Mouse (Mus musculus): ENCODE data around the gene Elmo1.
A peak's percentile ranks its signal among the peaks of the same experiment; 100 is the strongest.
"Not testable (repeated sequence)": the region's sequence is repeated elsewhere in the genome, so short reads cannot be mapped to it uniquely, and the experiment has no call there.

The Elmo1 gene

GRCm38 (mm10) chr13:20555853-20556452 is 465.6 kb downstream of the Elmo1 start:
- no peak for DNase-seq

DNA sequence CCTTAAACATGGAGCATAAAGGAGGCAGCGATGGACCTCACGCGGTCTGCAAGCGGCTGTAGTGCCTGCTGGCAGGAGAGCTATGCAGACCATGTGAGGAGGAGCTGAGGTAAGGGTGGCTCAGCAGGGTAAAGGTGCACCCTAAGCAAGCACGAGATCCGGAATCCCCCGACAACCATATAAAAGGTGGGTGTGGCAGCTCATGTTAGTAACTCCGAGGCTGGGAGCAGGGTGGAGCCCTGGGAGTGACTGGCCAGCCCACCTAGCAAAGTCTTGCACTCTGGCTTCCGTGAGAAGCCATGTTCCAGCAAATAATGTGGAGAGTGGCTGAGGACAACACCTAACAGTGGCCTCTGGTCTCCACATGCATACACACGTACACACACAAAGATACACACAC is 466.3 kb downstream of the Elmo1 start:
- no peak for DNase-seq

- DNase-seq: no peak
These were observed 466.8 kb downstream of the Elmo1 start for GRCm38 (mm10) chr13:20557156-20557555.

- no peak for DNase-seq
These were observed 468.0 kb downstream of the Elmo1 start for GRCm38 (mm10) chr13:20558376-20558775.

DNA sequence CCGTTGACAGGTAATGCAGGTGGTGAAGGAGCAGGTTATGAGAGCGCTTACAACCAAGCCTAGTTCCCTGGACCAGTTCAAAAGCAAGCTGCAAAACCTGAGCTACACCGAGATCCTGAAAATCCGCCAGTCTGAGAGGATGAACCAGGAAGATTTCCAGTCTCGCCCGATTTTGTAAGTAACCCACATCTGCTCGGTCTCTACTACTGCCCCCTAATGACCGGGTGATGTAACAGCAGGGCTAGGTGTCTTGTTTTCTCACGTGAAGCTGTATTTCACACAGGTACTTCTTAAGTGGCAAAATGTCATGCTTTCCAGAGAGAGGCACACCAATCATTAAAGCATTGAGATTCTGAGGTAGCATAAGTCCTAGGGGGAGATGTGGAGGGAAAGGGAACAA is 474.0 kb downstream of the Elmo1 start:
- peak in 1 of 2 experiments; percentile 6 for DNase-seq

GRCm38 (mm10) chr13:20575186-20575585 is 484.8 kb downstream of the Elmo1 start:
- no peak for DNase-seq

DNA sequence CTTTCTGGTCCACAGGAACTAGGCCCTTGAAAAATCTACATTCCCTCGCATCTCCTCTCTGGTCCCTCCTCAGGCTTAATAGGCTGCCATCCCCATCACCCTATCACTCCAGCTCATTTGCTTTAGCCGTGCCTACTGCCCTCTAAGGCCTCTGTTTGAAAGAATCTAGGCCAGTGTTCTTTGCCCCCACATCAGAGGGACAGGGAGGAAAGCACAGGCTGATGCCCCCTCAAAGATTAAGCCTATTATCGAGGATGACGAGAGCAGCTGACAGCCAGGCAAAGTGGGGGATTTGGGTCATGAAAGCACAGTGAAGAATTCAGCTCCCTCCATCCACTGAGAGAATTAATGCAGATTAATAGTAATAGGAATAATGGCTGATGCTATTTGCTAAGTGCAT is 495.5 kb downstream of the Elmo1 start:
- DNase-seq: no peak

DNA sequence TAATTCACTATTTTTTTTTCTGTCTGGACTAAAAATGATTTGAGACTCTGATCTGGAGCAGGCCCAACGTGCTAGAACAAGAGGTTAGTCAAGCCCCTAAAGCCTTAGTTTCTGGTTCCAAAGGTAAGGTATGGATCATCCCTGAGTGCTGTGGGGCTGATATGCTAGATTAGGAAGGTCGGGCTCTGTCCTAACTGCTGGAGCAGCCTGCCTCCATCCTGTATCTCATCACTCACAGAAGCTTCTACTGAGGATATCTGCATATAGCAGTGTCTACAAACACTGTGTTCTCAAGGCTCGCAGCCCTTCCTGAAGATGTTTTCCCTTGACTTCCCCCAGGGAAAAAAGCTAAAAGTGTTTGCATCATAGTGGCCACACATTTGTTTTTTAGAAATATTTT is 496.1 kb downstream of the Elmo1 start:
- no peak for DNase-seq

DNA sequence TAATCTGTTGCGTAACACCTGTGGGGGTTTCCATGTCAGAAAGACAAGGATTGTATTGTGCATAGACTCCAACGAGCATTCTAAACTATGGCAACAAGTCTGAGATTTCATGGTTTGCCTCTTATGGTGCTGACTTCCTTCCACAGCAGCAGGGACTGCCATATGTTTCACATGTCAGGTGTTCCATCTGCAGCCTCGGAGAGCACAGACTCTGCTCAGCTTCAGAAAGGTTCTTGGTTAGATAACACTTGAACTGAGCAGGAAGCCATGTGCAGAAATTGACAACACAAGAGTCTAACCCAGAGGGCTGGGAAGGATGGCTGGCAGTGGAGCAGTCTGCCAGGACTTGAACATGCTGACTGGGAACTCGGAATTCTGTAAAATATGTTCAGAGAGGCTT is 500.6 kb downstream of the Elmo1 start:
- no peak for DNase-seq

DNA sequence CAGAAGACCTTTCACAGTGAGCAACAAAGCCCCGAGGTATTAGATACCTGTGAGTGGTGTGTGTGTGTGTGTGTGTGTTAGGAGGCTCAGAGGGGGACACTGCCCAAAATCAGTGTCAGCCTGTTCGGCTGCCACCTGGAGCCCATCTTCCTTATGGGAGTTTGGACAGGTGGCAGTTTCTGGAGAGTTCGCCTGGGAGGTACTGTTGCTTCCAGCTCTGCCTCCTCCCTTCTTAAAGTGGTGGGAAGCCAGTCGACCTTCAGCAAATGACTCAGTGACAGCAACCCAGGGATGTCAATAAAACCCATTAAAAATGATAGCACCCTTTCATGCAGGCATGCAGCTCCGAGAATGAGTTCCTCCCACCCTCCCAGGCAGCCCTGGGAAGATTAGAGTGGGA is 506.9 kb downstream of the Elmo1 start:
- DNase-seq: no peak

DNA sequence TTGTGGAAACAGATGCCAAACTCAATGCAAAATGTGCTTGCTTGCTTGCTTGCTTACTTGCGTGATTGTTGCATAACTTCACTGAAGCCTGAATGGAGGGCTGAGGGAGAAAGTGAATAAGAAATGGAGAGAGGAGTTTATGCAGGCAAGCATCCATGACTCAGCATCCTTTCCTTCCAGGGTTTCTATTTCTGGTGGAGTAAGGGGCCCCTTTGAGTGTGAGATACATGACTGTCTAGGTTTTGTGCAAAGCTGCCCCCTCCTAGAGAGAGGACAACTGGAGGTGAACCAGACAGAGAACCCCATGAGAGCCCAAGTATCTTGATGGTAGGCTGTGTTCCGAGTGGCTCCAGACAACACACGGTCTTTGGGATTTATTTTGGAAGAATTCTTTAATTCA is 508.2 kb downstream of the Elmo1 start:
- DNase-seq: no peak

- DNase-seq: no peak
These were observed 509.9 kb downstream of the Elmo1 start for GRCm38 (mm10) chr13:20600246-20600645.

- DNase-seq: no peak
These were observed 511.0 kb downstream of the Elmo1 start for GRCm38 (mm10) chr13:20601421-20601820.

- DNase-seq: no peak
These were observed 516.5 kb downstream of the Elmo1 start for GRCm38 (mm10) chr13:20606891-20607290.

DNA sequence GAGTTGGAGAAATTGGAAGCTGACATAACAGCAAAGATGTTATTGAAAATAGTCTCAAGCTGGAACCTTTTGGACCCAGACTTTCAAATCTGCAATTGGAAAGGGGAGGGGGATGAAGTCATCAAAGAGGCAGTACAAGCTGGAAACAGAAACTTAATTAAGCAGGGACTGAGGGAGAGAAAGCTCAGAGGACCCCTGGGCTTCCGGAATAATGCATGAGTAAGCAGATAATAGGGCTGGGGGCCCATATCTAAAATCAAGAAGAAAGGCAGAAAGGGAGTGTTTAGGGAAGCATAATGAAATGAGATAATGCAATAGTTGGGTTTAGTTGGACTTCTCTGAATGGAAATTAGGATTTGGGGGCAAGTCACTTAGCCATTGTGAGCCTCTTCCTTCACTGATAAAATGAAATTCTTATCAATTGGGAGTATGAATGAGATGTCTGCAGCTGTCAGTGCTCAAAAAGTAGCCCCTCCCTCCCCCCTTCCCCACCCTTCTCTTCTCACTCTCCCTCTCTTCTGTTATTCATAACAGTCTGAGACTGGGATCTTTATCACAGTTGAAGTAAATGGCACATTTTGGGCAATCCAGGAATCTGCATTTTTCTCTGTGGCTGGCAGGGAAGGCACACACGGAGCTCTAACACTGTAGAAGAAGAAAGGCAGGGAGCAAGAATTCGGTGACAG is 518.8 kb downstream of the Elmo1 start:
- DNase-seq: no peak

DNA sequence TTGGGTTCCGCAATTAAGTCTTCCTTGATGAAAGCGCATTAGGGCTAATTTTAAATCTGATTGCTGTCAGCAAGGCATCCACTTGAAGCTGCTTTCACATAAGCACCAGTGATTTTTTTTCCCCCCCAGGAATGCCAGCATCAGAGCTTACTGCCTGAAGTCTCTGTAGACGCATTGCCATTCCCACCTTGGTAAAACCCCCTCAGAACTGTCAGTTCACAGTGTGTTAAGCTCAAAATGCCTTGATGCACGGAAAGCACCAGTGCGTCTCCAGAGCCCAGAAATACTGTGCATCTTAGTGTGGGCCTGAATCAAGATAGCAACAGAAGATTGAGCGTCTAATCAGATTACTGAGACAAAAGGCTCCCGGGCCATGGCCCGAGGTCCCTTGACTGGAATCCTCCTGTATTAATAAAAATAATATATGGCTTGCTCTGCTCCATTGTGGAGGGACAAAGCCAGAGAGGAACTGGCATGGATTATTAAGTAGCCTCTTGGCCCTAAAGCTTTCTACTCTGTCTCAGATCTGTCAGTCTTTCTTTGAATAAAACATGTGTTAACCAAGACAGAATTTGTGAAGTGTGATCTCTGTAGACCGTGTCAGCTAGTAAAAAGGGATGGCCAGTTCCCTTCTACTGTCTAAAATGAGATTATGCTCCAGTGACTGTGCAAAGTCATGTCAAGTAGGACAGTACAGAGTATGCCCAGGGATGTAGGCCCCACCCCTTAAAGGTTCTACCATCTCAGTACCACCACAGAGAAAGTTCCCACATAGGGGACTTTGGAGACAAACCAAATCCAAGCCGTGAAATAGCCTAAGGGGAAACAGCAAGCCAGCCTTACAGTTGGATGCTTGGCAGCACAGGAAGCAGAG is 525.4 kb downstream of the Elmo1 start:
- no peak for DNase-seq

DNA sequence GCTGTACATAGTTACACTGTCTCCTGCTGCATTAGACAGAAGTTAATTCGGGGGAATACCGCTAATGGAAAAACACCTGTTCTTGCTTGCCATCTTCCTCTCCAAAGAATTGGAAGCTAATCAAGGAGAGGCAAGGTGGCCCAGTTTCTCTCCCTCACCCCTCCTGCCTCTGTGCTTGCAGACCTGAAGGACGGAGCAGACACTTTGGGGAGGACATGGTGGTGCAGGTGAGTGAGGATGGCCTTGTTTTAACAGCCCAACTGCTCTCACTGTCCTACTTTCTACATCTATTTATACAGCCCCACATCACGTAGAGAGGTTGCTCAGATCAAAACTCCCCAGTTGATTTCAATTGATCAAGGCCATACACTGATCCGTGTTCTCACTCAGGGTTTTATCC is 529.5 kb downstream of the Elmo1 start:
- DNase-seq: no peak

- no peak for DNase-seq
These were observed 532.9 kb downstream of the Elmo1 start for GRCm38 (mm10) chr13:20623071-20623850.

- no peak for DNase-seq
These were observed 537.4 kb downstream of the Elmo1 start for GRCm38 (mm10) chr13:20627796-20628195.

DNA sequence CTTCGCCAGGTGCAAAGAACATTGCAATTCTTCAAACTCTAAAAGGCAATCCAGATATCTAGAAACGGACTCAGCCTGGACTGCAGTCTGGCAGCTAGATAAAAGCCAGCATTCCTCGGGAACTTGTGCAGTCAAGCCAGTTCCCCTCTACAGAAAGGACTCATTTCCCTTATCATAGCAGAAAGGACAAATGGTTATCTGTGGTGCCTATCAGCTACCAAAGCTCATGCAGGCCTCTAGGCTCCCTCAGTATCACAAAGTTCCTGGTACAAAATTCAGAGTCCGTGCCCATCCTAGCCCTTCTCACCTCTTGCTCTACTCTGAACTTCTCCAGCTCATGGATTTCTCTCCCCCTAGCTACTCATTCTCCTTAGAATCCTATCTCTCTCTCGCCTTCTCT is 542.1 kb downstream of the Elmo1 start:
- no peak for DNase-seq

- DNase-seq: not testable (repeated sequence)
These were observed 544.3 kb downstream of the Elmo1 start for GRCm38 (mm10) chr13:20634679-20635078.

DNA sequence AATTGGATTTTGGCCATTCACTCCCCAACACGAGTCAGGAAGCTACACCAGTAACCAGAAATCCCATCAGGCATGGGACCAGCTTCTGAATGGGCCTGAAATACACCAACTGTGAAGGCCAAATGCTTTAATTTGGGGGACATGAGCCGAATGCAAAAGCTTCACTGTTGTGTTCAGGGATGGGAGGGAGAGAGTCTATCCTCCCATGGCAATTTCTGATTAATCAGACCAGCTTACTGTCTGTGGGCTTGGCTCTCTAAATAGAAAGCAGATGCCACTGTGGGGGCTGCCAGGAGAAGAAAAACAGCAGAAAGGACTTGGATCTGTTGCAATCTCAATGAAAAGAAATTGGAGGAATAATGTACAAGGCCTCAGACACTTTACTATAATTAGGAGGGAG is 545.2 kb downstream of the Elmo1 start:
- no peak for DNase-seq

Data from kidney, postnatal 36 days (tissue).